Mouse (Mus musculus) ES-Bruce4 (cell line): ENCODE measurements around the gene Polr2h.

Experiments
- CTCF ChIP-seq: IDR thresholded peaks from one replicate; pipeline ENCODE4 v1.8.1; 2011; ENCODE audit warnings: low read depth, low read length
- EP300 ChIP-seq: IDR thresholded peaks from 2 replicates; pipeline ENCODE4 v1.6.1; 2011; ENCODE audit warnings: low read depth, low read length; ENCODE audit not compliant: insufficient read depth
- POLR2A ChIP-seq: IDR thresholded peaks from one replicate; pipeline ENCODE4 v1.8.1; 2011; ENCODE audit warnings: low read length; ENCODE audit not compliant: insufficient read depth

GRCm38 (mm10) chr16:20714307-20715080, 3.0 kb upstream of the Polr2h start:
- TF ChIP-seq POLR2A (no peak), EP300 (0 out of 2 replicates have a peak, but pooled peaks have one; percentile 30), CTCF (no peak)
